Mouse (Mus musculus): ENCODE data around the gene Cers2. TPM values are rescaled to one million over a fixed set of nuclear protein-coding genes. Genes with fewer than 3 reads are reported as not detected.

Cers2 gene
- polyA plus RNA-seq, 1 experiment from 2014 or later, result 209 TPM

DNA sequence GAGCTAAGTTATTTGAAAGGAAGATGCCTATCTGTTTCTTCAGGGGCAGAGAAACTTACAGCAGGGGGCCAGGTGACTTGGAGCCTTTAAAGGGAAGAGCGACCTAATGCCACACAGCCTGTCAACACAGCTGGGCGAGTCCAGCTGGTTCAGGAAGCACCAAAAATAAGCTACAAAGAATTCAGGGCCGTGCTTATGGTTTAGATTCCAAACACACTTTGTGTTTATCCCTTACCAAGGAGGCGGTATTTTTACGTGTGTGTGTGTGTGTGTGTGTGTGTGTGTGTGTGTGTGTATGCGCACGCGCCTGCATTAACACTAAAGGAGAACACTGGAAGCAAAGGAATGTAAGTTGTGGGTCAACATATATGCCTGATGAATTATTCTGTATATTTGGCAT is 33.8 kb upstream of the Cers2 start:
- H3K4me1 ChIP-seq (ENCODE audit: insufficient read depth, low read length), result peaks cover 36% of the 10 kb centered on the region
- peak overlapping the region; percentile 86 for H3K9ac ChIP-seq (replicated peaks; ENCODE audit: low read length)
- 14% methylated on average over 8 of the region's 8 CpGs for whole genome bisulfite sequencing
- peak overlapping the region; percentile 92 for H3K27ac ChIP-seq (ENCODE audit: low read length)
- peak overlapping the region; percentile 80 for H3K4me2 ChIP-seq (replicated peaks; ENCODE audit: low read depth, low read length)
- no peaks in the 10 kb centered on the region for H3K36me3 ChIP-seq (ENCODE audit: insufficient read depth, low read length)
- no peaks in the 10 kb centered on the region for H3K9me3 ChIP-seq (ENCODE audit: low read length)
- no peak for ATAC-seq (ENCODE audit: low FRiP score, low TSS enrichment)
- H3K27me3 ChIP-seq (ENCODE audit: insufficient read depth, low read length), result no peaks in the 10 kb centered on the region
- H3K4me3 ChIP-seq (ENCODE audit: low read length), result peak overlapping the region; percentile 73

DNA sequence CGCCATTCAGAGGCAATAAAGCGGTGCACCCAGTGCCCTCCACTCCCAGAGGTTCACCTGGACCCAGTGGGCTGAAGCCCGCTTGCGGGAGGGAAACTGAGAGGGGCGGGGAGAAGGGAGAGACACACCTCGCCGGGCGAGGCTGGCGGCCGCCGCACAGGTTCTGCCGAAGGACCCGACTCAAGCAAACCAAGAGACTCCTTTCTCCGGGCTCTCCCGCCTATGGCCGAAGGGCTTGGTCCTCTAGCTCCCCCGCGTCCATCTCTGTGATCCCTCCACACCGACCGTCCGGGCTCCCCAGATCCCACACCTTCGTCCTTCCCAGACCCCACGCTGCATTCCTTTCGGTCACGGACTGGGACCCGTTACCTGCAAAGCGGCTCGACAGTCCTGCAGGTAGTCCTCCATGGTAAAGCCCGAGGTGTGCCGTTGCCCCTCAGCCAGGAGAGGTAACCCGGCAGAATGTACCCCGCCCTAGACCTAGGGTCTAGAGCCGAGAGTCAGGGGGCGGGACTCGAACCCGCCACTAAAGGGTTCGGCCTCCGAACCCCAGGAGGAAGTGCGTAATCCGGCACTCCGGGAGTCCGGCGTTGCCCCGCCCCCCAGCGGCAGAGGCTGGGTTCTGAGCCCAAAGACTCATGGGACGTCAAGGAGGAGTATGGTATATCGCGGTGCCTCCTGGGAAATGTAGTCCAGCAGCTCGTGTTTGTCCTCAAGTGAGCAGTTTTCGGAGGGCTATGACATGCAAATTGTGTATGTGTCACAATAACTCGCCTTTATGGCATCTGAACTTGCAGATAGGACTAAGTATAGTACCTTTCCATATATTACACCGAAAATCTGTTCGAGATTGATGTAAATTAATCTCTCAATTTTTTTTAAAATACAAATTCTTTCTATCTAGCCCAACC is 33.1 kb upstream of the Cers2 start, which contains the start of the genes Mindy1 and Prune1:
Mindy1 (plus strand) TSS at position 130 of the 911 bp plus-strand sequence.
Prune1 (minus strand) TSS at position 861 of the 911 bp plus-strand sequence.
- H3K9me3 ChIP-seq (ENCODE audit: low read length), result no peaks in the 10 kb centered on the region
- under 1% methylated on average over 53 of the region's 53 CpGs for WGBS
- ATAC-seq (ENCODE audit: low FRiP score, low TSS enrichment), result peak; percentile 88

DNA sequence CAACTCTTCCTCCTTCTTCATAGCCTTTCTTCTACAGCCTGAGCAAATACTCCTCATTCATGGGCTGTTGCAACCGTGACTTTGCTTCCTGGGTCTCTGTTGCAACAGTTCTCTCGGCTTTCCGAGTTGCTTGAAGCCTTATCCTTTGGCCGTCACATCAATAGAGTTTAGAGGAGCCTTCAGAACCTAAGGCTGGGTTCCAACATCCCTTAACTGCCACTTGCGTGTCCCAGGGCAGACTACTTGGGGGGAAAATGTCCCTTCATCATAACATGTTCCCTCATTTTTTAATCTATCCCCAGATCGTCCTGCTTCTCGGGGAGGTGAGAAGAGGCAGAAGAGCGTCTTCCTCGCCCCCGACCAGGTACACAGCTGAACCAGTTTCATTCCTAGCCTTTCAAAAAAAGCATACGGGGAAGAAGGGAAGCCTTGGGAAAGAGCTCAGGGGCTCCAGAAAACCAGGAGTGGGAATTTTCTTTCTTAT is 32.2 kb upstream of the Cers2 start:
- peak overlapping the region; percentile 87 for H3K9ac ChIP-seq (replicated peaks; ENCODE audit: low read length)
- under 1% methylated on average over 11 of the region's 11 CpGs for WGBS
- peak overlapping the region; percentile 99 for H3K27ac ChIP-seq (ENCODE audit: low read length)
- no peaks in the 10 kb centered on the region for H3K36me3 ChIP-seq (ENCODE audit: insufficient read depth, low read length)
- H3K4me1 ChIP-seq (ENCODE audit: insufficient read depth, low read length), result peaks cover 36% of the 10 kb centered on the region
- no peaks in the 10 kb centered on the region for H3K27me3 ChIP-seq (ENCODE audit: insufficient read depth, low read length)
- H3K9me3 ChIP-seq (ENCODE audit: low read length), result no peaks in the 10 kb centered on the region
- peak overlapping the region; percentile 67 for H3K4me3 ChIP-seq (ENCODE audit: low read length)
- no peak for ATAC-seq (ENCODE audit: low FRiP score, low TSS enrichment)
- peak overlapping the region; percentile 80 for H3K4me2 ChIP-seq (replicated peaks; ENCODE audit: low read depth, low read length)

More for the DNA sequence above, 33.1 kb upstream of the Cers2 start, which contains the start of the genes Mindy1 and Prune1:
- Histone ChIP-seq H3K36me3 (ENCODE audit: insufficient read depth, low read length) (no peaks in the 10 kb centered on the region), H3K27ac (ENCODE audit: low read length) (peak within 1 kb of the TSS; percentile 99), H3K4me2 (replicated peaks; ENCODE audit: low read depth, low read length) (peak within 1 kb of the TSS; percentile 80), H3K27me3 (ENCODE audit: insufficient read depth, low read length) (no peaks in the 10 kb centered on the region), H3K4me1 (ENCODE audit: insufficient read depth, low read length) (peaks cover 43% of the 10 kb centered on the region), H3K4me3 (ENCODE audit: low read length) (peak within 1 kb of the TSS; percentile 73), H3K9ac (replicated peaks; ENCODE audit: low read length) (peak within 1 kb of the TSS; percentile 87)

DNA sequence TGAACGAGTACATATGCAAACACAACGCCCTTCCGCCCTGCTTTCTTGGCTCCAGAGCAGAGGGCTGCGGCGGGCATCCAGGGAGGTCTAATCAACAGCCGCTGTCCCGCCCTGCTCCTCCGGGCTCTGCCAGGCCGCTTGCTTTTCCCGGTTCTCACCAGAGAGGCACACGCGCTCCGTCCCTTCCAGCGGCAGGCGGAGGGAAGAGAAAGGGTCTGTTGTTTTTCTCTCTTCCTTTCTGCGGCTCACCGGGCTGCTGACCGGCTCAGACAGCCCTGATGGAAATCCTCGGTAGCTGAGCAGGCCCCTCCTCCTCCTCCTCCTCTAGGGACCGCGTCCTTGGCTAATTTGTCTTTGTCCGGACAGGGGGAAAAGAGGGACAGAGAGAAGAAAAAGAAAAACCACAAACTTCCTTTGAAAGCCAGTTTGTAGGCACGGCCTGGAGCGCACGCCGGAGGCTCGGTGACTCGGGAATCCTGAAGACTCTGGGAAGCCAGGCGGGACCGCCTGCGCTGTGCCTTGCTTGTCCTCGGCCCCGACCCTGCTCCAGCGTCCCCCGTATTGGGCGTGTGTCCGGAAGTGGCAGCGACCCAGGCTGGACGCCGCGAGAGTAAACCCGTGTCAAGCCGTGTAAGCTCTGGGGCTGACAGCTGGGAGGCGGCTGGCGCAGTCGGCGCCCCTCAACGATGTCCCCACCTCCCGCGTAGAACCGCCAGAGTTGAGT is 31.6 kb upstream of the Cers2 start:
- Histone ChIP-seq H3K9me3 (ENCODE audit: low read length) (no peaks in the 10 kb centered on the region), H3K36me3 (ENCODE audit: insufficient read depth, low read length) (peaks cover 3% of the 10 kb centered on the region), H3K27me3 (ENCODE audit: insufficient read depth, low read length) (no peaks in the 10 kb centered on the region), H3K4me3 (ENCODE audit: low read length) (peak overlapping the region; percentile 67), H3K27ac (ENCODE audit: low read length) (peak overlapping the region; percentile 99), H3K9ac (replicated peaks; ENCODE audit: low read length) (peak overlapping the region; percentile 87), H3K4me2 (replicated peaks; ENCODE audit: low read depth, low read length) (peak overlapping the region; percentile 80), H3K4me1 (ENCODE audit: insufficient read depth, low read length) (peaks cover 35% of the 10 kb centered on the region)
- under 1% methylated on average over 48 of the region's 51 CpGs for WGBS
- peak; percentile 70 for ATAC-seq (ENCODE audit: low FRiP score, low TSS enrichment)

DNA sequence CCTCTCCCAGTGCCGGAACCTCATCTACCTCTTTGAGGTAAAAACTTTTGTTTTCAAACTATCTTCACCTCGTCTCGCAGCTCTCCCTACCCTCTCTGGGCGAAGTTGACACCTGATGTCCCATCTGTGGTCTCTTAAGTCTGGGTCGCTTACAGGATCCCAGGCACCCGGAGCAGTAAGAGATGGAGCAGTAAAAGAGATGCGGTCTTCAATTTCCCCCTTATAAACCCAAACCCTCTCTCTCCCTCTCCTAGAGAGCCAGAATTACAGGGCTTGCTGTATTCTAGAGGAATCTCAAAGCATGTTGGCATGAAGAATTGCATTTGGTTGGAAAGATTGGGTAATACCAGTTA is 31.0 kb upstream of the Cers2 start:
- Histone ChIP-seq H3K27me3 (ENCODE audit: insufficient read depth, low read length) (no peaks in the 10 kb centered on the region), H3K36me3 (ENCODE audit: insufficient read depth, low read length) (peaks cover 8% of the 10 kb centered on the region), H3K9me3 (ENCODE audit: low read length) (no peaks in the 10 kb centered on the region), H3K27ac (ENCODE audit: low read length) (peak overlapping the region; percentile 99), H3K9ac (replicated peaks; ENCODE audit: low read length) (peak overlapping the region; percentile 87), H3K4me3 (ENCODE audit: low read length) (peak overlapping the region; percentile 67), H3K4me1 (ENCODE audit: insufficient read depth, low read length) (peaks cover 35% of the 10 kb centered on the region), H3K4me2 (replicated peaks; ENCODE audit: low read depth, low read length) (peak overlapping the region; percentile 80)
- no peak for ATAC-seq (ENCODE audit: low FRiP score, low TSS enrichment)
- WGBS, result 2% methylated on average over 7 of the region's 7 CpGs

DNA sequence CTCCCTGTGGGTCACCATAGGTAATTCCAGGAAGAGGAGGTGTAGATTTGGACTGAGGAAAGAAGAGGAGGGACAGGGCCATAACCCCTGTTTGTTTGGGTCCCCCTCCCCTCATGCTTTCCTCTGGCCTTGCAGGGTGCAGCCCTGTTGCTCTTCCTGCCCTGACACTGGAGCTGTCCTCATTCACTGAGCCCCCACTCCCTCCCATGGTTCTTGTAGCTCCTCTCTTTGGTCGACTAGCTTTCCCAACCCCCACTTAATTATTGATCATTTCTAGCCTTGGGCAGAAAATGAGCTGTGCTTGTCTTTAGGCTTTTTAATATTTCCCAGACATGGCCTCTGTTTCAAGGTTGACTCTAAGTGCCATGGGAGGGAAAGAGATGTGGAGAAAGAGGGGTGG is 30.5 kb upstream of the Cers2 start:
- H3K27me3 ChIP-seq (ENCODE audit: insufficient read depth, low read length), result no peaks in the 10 kb centered on the region
- peak overlapping the region; percentile 80 for H3K4me2 ChIP-seq (replicated peaks; ENCODE audit: low read depth, low read length)
- peaks cover 11% of the 10 kb centered on the region for H3K36me3 ChIP-seq (ENCODE audit: insufficient read depth, low read length)
- H3K9ac ChIP-seq (replicated peaks; ENCODE audit: low read length), result peak overlapping the region; percentile 87
- no peak for ATAC-seq (ENCODE audit: low FRiP score, low TSS enrichment)
- H3K4me1 ChIP-seq (ENCODE audit: insufficient read depth, low read length), result peaks cover 35% of the 10 kb centered on the region
- 11% methylated on average over 1 of the region's 1 CpGs for WGBS
- H3K27ac ChIP-seq (ENCODE audit: low read length), result peak overlapping the region; percentile 99; the same call in 1 of the 2 replicates
- H3K4me3 ChIP-seq (ENCODE audit: low read length), result peak overlapping the region; percentile 67
- no peaks in the 10 kb centered on the region for H3K9me3 ChIP-seq (ENCODE audit: low read length)

DNA sequence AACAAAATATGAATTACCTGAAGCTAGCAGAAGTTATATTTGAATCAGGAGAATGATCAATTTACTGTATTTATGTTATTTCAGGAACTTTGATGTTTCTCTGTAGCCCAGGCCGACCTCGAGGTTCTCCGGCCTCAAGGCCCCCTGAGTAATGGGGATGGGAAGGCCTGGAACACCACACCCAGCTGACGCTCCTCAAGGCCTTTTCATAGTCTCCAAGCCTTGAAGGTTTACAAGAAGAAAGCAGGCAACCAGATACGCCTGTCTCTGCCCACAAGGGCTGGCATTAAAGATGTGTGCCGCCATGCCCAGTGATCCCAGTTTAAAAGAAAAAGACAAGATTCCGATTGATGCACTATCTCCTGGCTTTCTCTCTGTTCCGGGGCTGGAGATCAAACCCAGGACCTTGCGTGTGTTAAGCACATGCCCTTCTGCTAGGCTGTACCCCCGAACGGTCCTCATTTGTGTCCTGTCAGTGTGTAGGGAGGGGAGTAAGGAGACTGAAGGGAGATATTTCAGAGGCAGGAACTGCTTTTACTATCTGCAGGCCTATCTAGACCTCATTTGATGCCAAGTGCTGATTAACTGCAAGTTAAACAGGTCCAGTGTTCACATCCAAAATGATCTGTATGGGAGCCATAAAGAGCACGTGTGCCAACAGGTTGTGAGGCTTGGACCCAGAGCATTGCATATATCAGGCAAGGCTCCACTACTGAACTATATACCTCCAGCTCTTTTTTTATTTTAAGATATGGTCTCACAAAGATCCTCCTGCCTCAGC is 29.9 kb upstream of the Cers2 start:
- H3K4me2 ChIP-seq (replicated peaks; ENCODE audit: low read depth, low read length), result peak overlapping the region; percentile 80
- no peak overlapping the region for H3K27ac ChIP-seq (ENCODE audit: low read length)
- H3K9ac ChIP-seq (replicated peaks; ENCODE audit: low read length), result peak overlapping the region; percentile 2
- H3K4me3 ChIP-seq (ENCODE audit: low read length), result peak overlapping the region; percentile 67; the same call in 1 of the 2 replicates
- 83% methylated on average over 12 of the region's 12 CpGs for WGBS
- no peaks in the 10 kb centered on the region for H3K27me3 ChIP-seq (ENCODE audit: insufficient read depth, low read length)
- ATAC-seq (ENCODE audit: low FRiP score, low TSS enrichment), result no peak
- H3K36me3 ChIP-seq (ENCODE audit: insufficient read depth, low read length), result peaks cover 11% of the 10 kb centered on the region
- no peaks in the 10 kb centered on the region for H3K9me3 ChIP-seq (ENCODE audit: low read length)
- peaks cover 35% of the 10 kb centered on the region for H3K4me1 ChIP-seq (ENCODE audit: insufficient read depth, low read length)

DNA sequence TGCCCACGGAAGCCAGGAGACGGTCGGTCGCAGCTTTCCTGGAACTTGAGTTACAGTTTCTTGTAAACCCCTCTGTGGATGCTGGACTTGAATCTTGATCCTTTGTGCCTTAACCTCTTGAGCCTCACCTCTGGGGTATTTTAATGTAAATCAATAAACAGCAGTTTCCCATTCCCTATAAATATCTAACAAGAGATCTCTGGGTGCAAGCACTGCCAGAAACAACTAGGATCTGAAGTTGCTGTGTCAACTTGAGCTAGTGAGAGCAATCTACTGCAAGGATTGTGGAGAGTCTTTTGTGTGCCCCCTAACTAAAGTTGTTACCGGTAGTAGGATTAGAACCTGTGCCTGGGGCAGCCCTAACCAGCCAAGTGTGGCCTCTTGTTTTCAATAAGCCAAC is 29.2 kb upstream of the Cers2 start:
- no peak overlapping the region for H3K9ac ChIP-seq (replicated peaks; ENCODE audit: low read length)
- H3K36me3 ChIP-seq (ENCODE audit: insufficient read depth, low read length), result peaks cover 11% of the 10 kb centered on the region
- H3K9me3 ChIP-seq (ENCODE audit: low read length), result no peaks in the 10 kb centered on the region
- no peak overlapping the region for H3K4me3 ChIP-seq (ENCODE audit: low read length)
- WGBS, result 91% methylated on average over 5 of the region's 5 CpGs
- no peak overlapping the region for H3K4me2 ChIP-seq (replicated peaks; ENCODE audit: low read depth, low read length)
- ATAC-seq (ENCODE audit: low FRiP score, low TSS enrichment), result no peak
- H3K4me1 ChIP-seq (ENCODE audit: insufficient read depth, low read length), result peaks cover 35% of the 10 kb centered on the region
- H3K27me3 ChIP-seq (ENCODE audit: insufficient read depth, low read length), result no peaks in the 10 kb centered on the region
- H3K27ac ChIP-seq (ENCODE audit: low read length), result peak overlapping the region; percentile 44

DNA sequence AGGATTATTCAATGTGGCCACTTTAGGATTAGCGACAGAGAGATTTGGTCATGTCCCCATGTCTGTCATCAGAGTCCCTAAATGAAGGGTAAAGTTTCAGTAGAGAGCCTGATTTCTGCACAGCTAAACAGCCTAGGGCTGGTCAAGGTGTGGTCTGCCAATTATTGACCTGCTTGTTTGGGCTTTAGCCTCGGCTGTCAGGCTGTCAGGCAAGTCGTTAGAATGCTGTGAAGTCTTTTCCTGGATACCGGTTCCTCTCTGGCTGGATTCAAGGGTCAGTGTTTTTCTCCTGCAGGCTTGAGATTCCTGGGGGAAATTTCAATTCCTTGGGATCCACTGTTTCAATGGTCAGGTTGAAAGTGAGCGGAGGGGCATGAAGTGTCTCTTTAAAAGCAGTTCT is 28.6 kb upstream of the Cers2 start:
- Histone ChIP-seq H3K36me3 (ENCODE audit: insufficient read depth, low read length) (peaks cover 16% of the 10 kb centered on the region), H3K27ac (ENCODE audit: low read length) (peak overlapping the region; percentile 46), H3K4me2 (replicated peaks; ENCODE audit: low read depth, low read length) (no peak overlapping the region), H3K9me3 (ENCODE audit: low read length) (no peaks in the 10 kb centered on the region), H3K4me3 (ENCODE audit: low read length) (no peak overlapping the region), H3K4me1 (ENCODE audit: insufficient read depth, low read length) (peaks cover 30% of the 10 kb centered on the region), H3K27me3 (ENCODE audit: insufficient read depth, low read length) (no peaks in the 10 kb centered on the region), H3K9ac (replicated peaks; ENCODE audit: low read length) (no peak overlapping the region)
- 47% methylated on average over 5 of the region's 5 CpGs for WGBS
- ATAC-seq (ENCODE audit: low FRiP score, low TSS enrichment), result no peak
